ENCODE assay signal across 17 mouse cellular contexts in the genomic region with DNA sequence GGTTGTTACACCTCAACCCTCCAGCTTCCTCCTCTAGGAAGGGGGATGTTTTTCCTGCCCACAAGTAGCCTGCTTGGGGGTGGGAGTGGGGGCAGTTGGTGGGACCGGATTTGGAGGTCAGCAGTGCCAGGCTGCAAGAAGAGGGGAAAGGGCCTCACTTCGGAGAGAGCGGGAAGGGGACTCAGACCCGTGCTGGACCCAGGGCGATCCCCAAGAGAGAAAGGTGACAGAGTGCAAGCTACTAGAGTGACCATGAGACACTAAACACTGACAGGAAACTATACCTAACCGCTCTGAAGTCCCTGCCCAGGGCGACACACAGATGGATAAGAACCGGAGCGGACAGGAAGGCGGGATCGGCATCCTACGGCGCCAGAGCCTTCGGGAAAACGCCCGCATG. TPM values are rescaled to one million over a fixed set of nuclear protein-coding genes. Genes with fewer than 3 reads are reported as not detected.
A peak's percentile ranks its signal among the peaks of the same experiment; 100 is the strongest.
DNase-seq lines count a peak whose midpoint lies in the region; ATAC-seq and TF ChIP-seq lines count a peak whose summit lies in the region.
"Had no signal": no experiment of that assay in that cellular context is flagged by ENCODE, and none has a peak within 500 bp of the region (broad histone marks: within the 10 kb centered on the region; RNA-seq: fewer than 3 reads in every experiment).

No protein-coding gene starts in this region.

- no peaks in the 10 kb centered on the region for H3K36me3 ChIP-seq in forebrain, embryonic 13.5 days (ENCODE audit: poor library complexity, severe bottlenecking)
- H3K36me3 ChIP-seq in forebrain, embryonic 14.5 days (ENCODE audit: control insufficient read depth, insufficient read depth, low read length), result no peaks in the 10 kb centered on the region
- no peaks in the 10 kb centered on the region for H3K36me3 ChIP-seq in intestine, embryonic 15.5 days
- no peaks in the 10 kb centered on the region for H3K36me3 ChIP-seq in intestine, postnatal 0 days (ENCODE audit: control insufficient read depth, insufficient read depth)
- no peaks in the 10 kb centered on the region for H3K36me3 ChIP-seq in limb, embryonic 12.5 days
- H3K36me3 ChIP-seq: liver, embryonic 15.5 days had no signal

- H3K4me3 ChIP-seq in forebrain, embryonic 13.5 days, result 0 out of 2 replicates have a peak overlapping the region, but pooled peaks have one; percentile 26
- H3K4me3 ChIP-seq in forebrain, embryonic 14.5 days (ENCODE audit: low read depth, low read length), result no peak overlapping the region
- H3K4me3 ChIP-seq in intestine, embryonic 15.5 days (replicated peaks), result peak overlapping the region; percentile 23; the same call in 1 of the 2 replicates
- no peak overlapping the region for H3K4me3 ChIP-seq in intestine, postnatal 0 days (ENCODE audit: low read depth, low read length)
- H3K4me3 ChIP-seq in brown adipose tissue, adult 24 weeks (ENCODE audit: insufficient read depth, low read depth, low read length), result 0 out of 2 replicates have a peak overlapping the region, but pooled peaks have one; percentile 38
- H3K4me3 ChIP-seq in limb, embryonic 12.5 days (replicated peaks), result 0 out of 2 replicates have a peak overlapping the region, but pooled peaks have one; percentile 34
- H3K4me3 ChIP-seq: liver, embryonic 15.5 days had no signal

- WGBS in forebrain, embryonic 13.5 days, result 2% methylated on average over 16 of the region's 16 CpGs
- 4% methylated on average over 16 of the region's 16 CpGs for WGBS in forebrain, embryonic 14.5 days
- WGBS in intestine, embryonic 15.5 days, result 4% methylated on average over 16 of the region's 16 CpGs
- WGBS in intestine, postnatal 0 days, result 4% methylated on average over 16 of the region's 16 CpGs
- under 1% methylated on average over 16 of the region's 16 CpGs for WGBS in limb, embryonic 12.5 days

- no peak for TF ChIP-seq CTCF in intestine, postnatal 0 days (IDR thresholded peaks at IDR 0.05; ENCODE audit: low read depth)

- no peaks in the 10 kb centered on the region for H3K9me3 ChIP-seq in forebrain, embryonic 13.5 days (replicated peaks)
- H3K9me3 ChIP-seq in forebrain, embryonic 14.5 days (replicated peaks; ENCODE audit: control insufficient read depth, low read length), result no peaks in the 10 kb centered on the region
- H3K9me3 ChIP-seq in intestine, embryonic 15.5 days, result no peaks in the 10 kb centered on the region
- H3K9me3 ChIP-seq in intestine, postnatal 0 days (ENCODE audit: control insufficient read depth), result no peaks in the 10 kb centered on the region
- no peaks in the 10 kb centered on the region for H3K9me3 ChIP-seq in limb, embryonic 12.5 days
- H3K9me3 ChIP-seq: liver, embryonic 15.5 days had no signal

- no peak for DNase-seq in forebrain, embryonic 14.5 days (ENCODE audit: low spot score)
- no peak for DNase-seq in MN1 (ENCODE audit: low spot score)
- DNase-seq: cerebellum, adult 9-10 months; thymus, postnatal 36 days had no signal

- H3K27ac ChIP-seq in forebrain, embryonic 13.5 days, result no peak overlapping the region
- H3K27ac ChIP-seq in forebrain, embryonic 14.5 days (ENCODE audit: low read depth, low read length), result no peak overlapping the region
- H3K27ac ChIP-seq in intestine, embryonic 15.5 days, result no peak overlapping the region
- H3K27ac ChIP-seq in intestine, postnatal 0 days (ENCODE audit: low read depth, low read length), result no peak overlapping the region
- H3K27ac ChIP-seq in brown adipose tissue, adult 24 weeks (replicated peaks; ENCODE audit: low read depth, low read length), result no peak overlapping the region
- no peak overlapping the region for H3K27ac ChIP-seq in limb, embryonic 12.5 days
- H3K27ac ChIP-seq: liver, embryonic 15.5 days had no signal

- H3K27me3 ChIP-seq in forebrain, embryonic 13.5 days, result peaks cover 99% of the 10 kb centered on the region
- peaks cover 83% of the 10 kb centered on the region for H3K27me3 ChIP-seq in forebrain, embryonic 14.5 days (replicated peaks; ENCODE audit: control insufficient read depth, insufficient read depth, low read length)
- peaks cover 85% of the 10 kb centered on the region for H3K27me3 ChIP-seq in intestine, embryonic 15.5 days (replicated peaks)
- H3K27me3 ChIP-seq in intestine, postnatal 0 days (replicated peaks; ENCODE audit: control insufficient read depth, insufficient read depth, low read length), result peaks cover 72% of the 10 kb centered on the region
- H3K27me3 ChIP-seq in limb, embryonic 12.5 days, result peaks cover 98% of the 10 kb centered on the region

- no peak for ATAC-seq in forebrain, embryonic 13.5 days
- ATAC-seq in forebrain, embryonic 14.5 days, result no peak
- ATAC-seq in intestine, embryonic 15.5 days, result no peak
- no peak for ATAC-seq in intestine, postnatal 0 days
- ATAC-seq in limb, embryonic 12.5 days (ENCODE audit: insufficient number of reproducible peaks, insufficient read depth, low FRiP score, low TSS enrichment, low read depth), result no peak
- ATAC-seq in erythroid progenitor cell, adult 5-6 weeks (replicated peaks; ENCODE audit: low FRiP score, poor library complexity, severe bottlenecking), result no peak

- H3K4me1 ChIP-seq in forebrain, embryonic 13.5 days, result peaks cover 30% of the 10 kb centered on the region
- H3K4me1 ChIP-seq in forebrain, embryonic 14.5 days (ENCODE audit: control insufficient read depth, insufficient read depth, low read length), result no peaks in the 10 kb centered on the region
- H3K4me1 ChIP-seq in intestine, embryonic 15.5 days (replicated peaks), result peaks cover 32% of the 10 kb centered on the region
- no peaks in the 10 kb centered on the region for H3K4me1 ChIP-seq in intestine, postnatal 0 days (replicated peaks; ENCODE audit: control insufficient read depth, insufficient read depth, low read length)
- peaks cover 4% of the 10 kb centered on the region; the same call in 1 of the 2 replicates for H3K4me1 ChIP-seq in brown adipose tissue, adult 24 weeks (ENCODE audit: control insufficient read depth, insufficient read depth, insufficient read length, low read length)
- H3K4me1 ChIP-seq in limb, embryonic 12.5 days (replicated peaks), result peaks cover 33% of the 10 kb centered on the region

- no peak overlapping the region for H3K4me2 ChIP-seq in forebrain, embryonic 13.5 days
- no peak overlapping the region for H3K4me2 ChIP-seq in forebrain, embryonic 14.5 days (ENCODE audit: low read length)
- H3K4me2 ChIP-seq in intestine, embryonic 15.5 days (replicated peaks), result peak overlapping the region; percentile 50; the same call in 1 of the 2 replicates
- no peak overlapping the region for H3K4me2 ChIP-seq in intestine, postnatal 0 days (replicated peaks; ENCODE audit: low read depth)
- peak overlapping the region; percentile 51 for H3K4me2 ChIP-seq in limb, embryonic 12.5 days

- no peak overlapping the region for H3K9ac ChIP-seq in forebrain, embryonic 13.5 days
- no peak overlapping the region for H3K9ac ChIP-seq in forebrain, embryonic 14.5 days (ENCODE audit: low read length)
- H3K9ac ChIP-seq in intestine, embryonic 15.5 days, result no peak overlapping the region
- H3K9ac ChIP-seq in intestine, postnatal 0 days (ENCODE audit: low read depth, low read length), result no peak overlapping the region
- no peak overlapping the region for H3K9ac ChIP-seq in limb, embryonic 12.5 days (replicated peaks)
- H3K9ac ChIP-seq: liver, embryonic 15.5 days had no signal

RNA-seq across cellular contexts. Expression of a gene that starts 3.7 kb away (rescaled TPM):
- not detected in 2 replicates for polyA plus RNA-seq in forebrain, embryonic 13.5 days (2015; fragmentation: Nextera tagmentation; extraction: Ambion mirVana)
- polyA plus RNA-seq in forebrain, embryonic 14.5 days (2014; fragmentation: Nextera tagmentation; extraction: Ambion mirVana), result not detected in 2 replicates
- not detected in 2 replicates for polyA plus RNA-seq in intestine, embryonic 15.5 days (2015; fragmentation: Nextera tagmentation; extraction: Ambion mirVana)
- polyA plus RNA-seq in intestine, postnatal 0 days (2015; fragmentation: Nextera tagmentation; extraction: Ambion mirVana), result not detected in 2 replicates
- not detected in 2 replicates for polyA plus RNA-seq in brown adipose tissue, adult 24 weeks (2012; ENCODE audit: insufficient read depth, insufficient read length, missing spikeins)
- not detected in 2 replicates for polyA plus RNA-seq in limb, embryonic 12.5 days (2016; fragmentation: Nextera tagmentation; extraction: Ambion mirVana)
- total RNA-seq in erythroid progenitor cell, adult 5-6 weeks (2015; ENCODE audit: low replicate concordance), result not detected in 2 replicates
- not detected in 2 replicates for total RNA-seq in erythroid progenitor cell, adult 5-6 weeks (2017; ENCODE audit: low replicate concordance)
- total RNA-seq: heart, adult 18-20 months; layer of hippocampus, adult 8-10 months; left cerebral cortex, postnatal 14 days; monocyte, adult 5-6 weeks had no signal
- polyA plus RNA-seq: kidney, embryonic 14.5 days; liver, embryonic 15.5 days; stomach, embryonic 16.5 days had no signal

RNA-seq across cellular contexts. Expression of a gene that starts 51.8 kb away (rescaled TPM):
- 8.0 and 8.2 TPM in 2 replicates for polyA plus RNA-seq in forebrain, embryonic 13.5 days (2015; fragmentation: Nextera tagmentation; extraction: Ambion mirVana)
- polyA plus RNA-seq in forebrain, embryonic 14.5 days (2014; fragmentation: Nextera tagmentation; extraction: Ambion mirVana), result 4.7 and 5.5 TPM in 2 replicates
- 6.7 and 6.8 TPM in 2 replicates for polyA plus RNA-seq in intestine, embryonic 15.5 days (2015; fragmentation: Nextera tagmentation; extraction: Ambion mirVana)
- 3.4 and 4.8 TPM in 2 replicates for polyA plus RNA-seq in intestine, postnatal 0 days (2015; fragmentation: Nextera tagmentation; extraction: Ambion mirVana)
- 3.6 and 3.9 TPM in 2 replicates for polyA plus RNA-seq in brown adipose tissue, adult 24 weeks (2012; ENCODE audit: insufficient read depth, insufficient read length, missing spikeins)
- polyA plus RNA-seq in limb, embryonic 12.5 days (2016; fragmentation: Nextera tagmentation; extraction: Ambion mirVana), result 11.1 and 12.1 TPM in 2 replicates
- 13.8 and 16.9 TPM in 2 replicates for total RNA-seq in erythroid progenitor cell, adult 5-6 weeks (2015; ENCODE audit: low replicate concordance)
- total RNA-seq in erythroid progenitor cell, adult 5-6 weeks (2017; ENCODE audit: low replicate concordance), result 24.5 and 28.1 TPM in 2 replicates

Comparison
In these comparisons a context has a peak if more than half of its experiments do, and no peak if none do; other contexts are left out.
1. H3K4me2 ChIP-seq: peak in intestine, embryonic 15.5 days (single experiment) and limb, embryonic 12.5 days (single experiment); none in forebrain, embryonic 13.5 days (single experiment), forebrain, embryonic 14.5 days (single experiment) and intestine, postnatal 0 days (single experiment).
2. H3K4me3 ChIP-seq: peak in forebrain, embryonic 13.5 days (single experiment), intestine, embryonic 15.5 days (single experiment), brown adipose tissue, adult 24 weeks (single experiment) and limb, embryonic 12.5 days (single experiment); none in forebrain, embryonic 14.5 days (single experiment) and intestine, postnatal 0 days (single experiment).